Mouse (Mus musculus): Measurements from ENCODE around the gene Olfr772. TPM values are rescaled to one million over a fixed set of nuclear protein-coding genes. Genes with fewer than 3 reads are reported as not detected.

Gene Olfr772
- not detected for polyA plus RNA-seq (2015; fragmentation: Illumina TruSeq; extraction: RNeasy Lipid Tissue Mini Kit (QIAGEN cat#74804); ENCODE audit: insufficient read depth, low replicate concordance)

DNA sequence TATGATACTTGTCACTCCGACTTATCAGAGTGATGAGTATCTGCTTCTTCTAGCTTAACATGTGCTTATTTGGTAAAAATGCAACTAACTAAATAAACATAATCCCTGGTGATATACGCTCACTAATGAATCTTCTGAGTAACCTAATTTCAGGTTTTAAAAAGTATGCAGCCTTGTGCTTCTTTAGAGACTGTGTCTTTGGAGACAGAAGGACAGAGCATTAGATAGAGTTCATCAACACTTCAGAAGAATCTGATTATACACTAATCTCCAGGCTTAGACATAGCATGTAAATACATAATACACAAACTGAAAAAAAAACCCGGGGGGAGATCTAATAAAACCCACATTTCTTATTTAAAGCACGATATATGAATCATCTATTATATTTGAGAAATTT, at the start of gene Olfr772:
Gene Olfr772, minus strand, starts transcription at position 101 of the 400 bp plus-strand sequence.

DNA sequence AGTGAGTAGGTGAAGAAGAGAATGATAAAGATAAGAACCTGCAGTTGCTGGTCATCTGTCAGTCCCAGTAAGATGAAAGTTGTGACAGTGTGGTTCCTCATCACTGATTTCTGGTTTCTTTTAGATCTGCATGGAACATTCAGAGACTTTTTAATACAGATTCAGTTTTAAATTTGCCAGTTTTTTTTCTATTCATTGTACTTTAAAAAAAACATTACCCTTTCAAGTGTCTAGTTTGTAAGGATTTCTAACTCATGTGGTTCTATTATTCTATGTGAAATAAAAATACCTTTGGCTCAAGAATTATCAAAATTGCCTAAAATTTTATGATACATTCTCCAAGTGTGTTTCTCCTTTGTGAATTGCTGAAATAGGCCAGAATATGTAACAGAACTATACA, 9.6 kb upstream of the Olfr772 start, which contains the start of gene Olfr773:
Gene Olfr773, minus strand, starts transcription at position 101 of the 400 bp plus-strand sequence.

GRCm38 (mm10) chr10:129164651-129165050, 13.1 kb downstream of the Olfr772 start, which contains the start of gene Olfr771:
Gene Olfr771 (minus strand): TSS chr10:129164751.

DNA sequence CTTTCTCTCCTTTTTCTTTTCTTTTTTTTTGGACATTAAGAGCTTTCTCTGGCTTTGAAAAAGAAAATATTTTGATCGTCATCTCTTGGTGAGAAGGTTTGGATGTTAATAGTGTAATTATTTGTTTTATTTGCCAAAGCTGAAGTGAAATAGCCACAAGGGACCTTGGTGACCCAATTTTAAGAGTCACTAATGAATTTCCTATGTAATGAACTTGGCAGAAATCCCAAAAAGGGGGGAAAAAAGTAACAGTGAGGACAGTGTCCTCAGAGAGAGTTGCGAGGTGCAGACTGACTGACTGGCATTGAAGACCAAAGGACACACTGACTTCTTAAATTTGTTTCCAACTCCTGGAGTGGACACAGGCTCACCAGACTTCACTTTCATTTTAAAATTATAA, 38.8 kb downstream of the Olfr772 start, which contains the start of gene Olfr770:
Gene Olfr770, minus strand, starts transcription at position 101 of the 400 bp plus-strand sequence.

Other genes with a start within 250 kb of the Olfr772 start
- gene Itga7, start 244.1 kb downstream of the Olfr772 start, polyA plus RNA-seq (2015; fragmentation: Illumina TruSeq; extraction: RNeasy Lipid Tissue Mini Kit (QIAGEN cat#74804); ENCODE audit: insufficient read depth, low replicate concordance): 1.9 TPM
- gene Mettl7b, start 216.9 kb downstream of the Olfr772 start, polyA plus RNA-seq (2015; fragmentation: Illumina TruSeq; extraction: RNeasy Lipid Tissue Mini Kit (QIAGEN cat#74804); ENCODE audit: insufficient read depth, low replicate concordance): not detected
- gene Olfr9, start 188.5 kb downstream of the Olfr772 start, polyA plus RNA-seq (2015; fragmentation: Illumina TruSeq; extraction: RNeasy Lipid Tissue Mini Kit (QIAGEN cat#74804); ENCODE audit: insufficient read depth, low replicate concordance): not detected
- not detected for gene Olfr763, start 167.1 kb downstream of the Olfr772 start, polyA plus RNA-seq (2015; fragmentation: Illumina TruSeq; extraction: RNeasy Lipid Tissue Mini Kit (QIAGEN cat#74804); ENCODE audit: insufficient read depth, low replicate concordance)
- gene Olfr764-ps1, start 138.0 kb downstream of the Olfr772 start, polyA plus RNA-seq (2015; fragmentation: Illumina TruSeq; extraction: RNeasy Lipid Tissue Mini Kit (QIAGEN cat#74804); ENCODE audit: insufficient read depth, low replicate concordance): not detected
- not detected for gene Olfr765, start 127.9 kb downstream of the Olfr772 start, polyA plus RNA-seq (2015; fragmentation: Illumina TruSeq; extraction: RNeasy Lipid Tissue Mini Kit (QIAGEN cat#74804); ENCODE audit: insufficient read depth, low replicate concordance)
- gene Olfr766-ps1, start 108.9 kb downstream of the Olfr772 start, polyA plus RNA-seq (2015; fragmentation: Illumina TruSeq; extraction: RNeasy Lipid Tissue Mini Kit (QIAGEN cat#74804); ENCODE audit: insufficient read depth, low replicate concordance): not detected
- not detected for gene Olfr767, start 95.0 kb downstream of the Olfr772 start, polyA plus RNA-seq (2015; fragmentation: Illumina TruSeq; extraction: RNeasy Lipid Tissue Mini Kit (QIAGEN cat#74804); ENCODE audit: insufficient read depth, low replicate concordance)
- gene Olfr768, start 78.5 kb downstream of the Olfr772 start, polyA plus RNA-seq (2015; fragmentation: Illumina TruSeq; extraction: RNeasy Lipid Tissue Mini Kit (QIAGEN cat#74804); ENCODE audit: insufficient read depth, low replicate concordance): not detected
- gene Olfr769, start 60.1 kb downstream of the Olfr772 start, polyA plus RNA-seq (2015; fragmentation: Illumina TruSeq; extraction: RNeasy Lipid Tissue Mini Kit (QIAGEN cat#74804); ENCODE audit: insufficient read depth, low replicate concordance): not detected
- not detected for gene Olfr770, start 38.9 kb downstream of the Olfr772 start, polyA plus RNA-seq (2015; fragmentation: Illumina TruSeq; extraction: RNeasy Lipid Tissue Mini Kit (QIAGEN cat#74804); ENCODE audit: insufficient read depth, low replicate concordance)
- not detected for gene Olfr771, start 13.2 kb downstream of the Olfr772 start, polyA plus RNA-seq (2015; fragmentation: Illumina TruSeq; extraction: RNeasy Lipid Tissue Mini Kit (QIAGEN cat#74804); ENCODE audit: insufficient read depth, low replicate concordance)
- gene Olfr773, start 9.5 kb upstream of the Olfr772 start, polyA plus RNA-seq (2015; fragmentation: Illumina TruSeq; extraction: RNeasy Lipid Tissue Mini Kit (QIAGEN cat#74804); ENCODE audit: insufficient read depth, low replicate concordance): not detected
- not detected for gene Olfr774, start 58.3 kb upstream of the Olfr772 start, polyA plus RNA-seq (2015; fragmentation: Illumina TruSeq; extraction: RNeasy Lipid Tissue Mini Kit (QIAGEN cat#74804); ENCODE audit: insufficient read depth, low replicate concordance)
- not detected for gene Olfr775, start 70.5 kb upstream of the Olfr772 start, polyA plus RNA-seq (2015; fragmentation: Illumina TruSeq; extraction: RNeasy Lipid Tissue Mini Kit (QIAGEN cat#74804); ENCODE audit: insufficient read depth, low replicate concordance)
- not detected for gene Olfr776, start 81.2 kb upstream of the Olfr772 start, polyA plus RNA-seq (2015; fragmentation: Illumina TruSeq; extraction: RNeasy Lipid Tissue Mini Kit (QIAGEN cat#74804); ENCODE audit: insufficient read depth, low replicate concordance)
- not detected for gene Olfr777, start 93.6 kb upstream of the Olfr772 start, polyA plus RNA-seq (2015; fragmentation: Illumina TruSeq; extraction: RNeasy Lipid Tissue Mini Kit (QIAGEN cat#74804); ENCODE audit: insufficient read depth, low replicate concordance)
- gene Olfr780, start 140.2 kb upstream of the Olfr772 start, polyA plus RNA-seq (2015; fragmentation: Illumina TruSeq; extraction: RNeasy Lipid Tissue Mini Kit (QIAGEN cat#74804); ENCODE audit: insufficient read depth, low replicate concordance): not detected
- gene Olfr781, start 150.9 kb upstream of the Olfr772 start, polyA plus RNA-seq (2015; fragmentation: Illumina TruSeq; extraction: RNeasy Lipid Tissue Mini Kit (QIAGEN cat#74804); ENCODE audit: insufficient read depth, low replicate concordance): not detected
- gene Olfr782, start 170.9 kb upstream of the Olfr772 start, polyA plus RNA-seq (2015; fragmentation: Illumina TruSeq; extraction: RNeasy Lipid Tissue Mini Kit (QIAGEN cat#74804); ENCODE audit: insufficient read depth, low replicate concordance): not detected
- not detected for gene Olfr784, start 206.2 kb upstream of the Olfr772 start, polyA plus RNA-seq (2015; fragmentation: Illumina TruSeq; extraction: RNeasy Lipid Tissue Mini Kit (QIAGEN cat#74804); ENCODE audit: insufficient read depth, low replicate concordance)
- gene Olfr785, start 227.5 kb upstream of the Olfr772 start, polyA plus RNA-seq (2015; fragmentation: Illumina TruSeq; extraction: RNeasy Lipid Tissue Mini Kit (QIAGEN cat#74804); ENCODE audit: insufficient read depth, low replicate concordance): not detected
- not detected for gene Olfr786, start 249.4 kb upstream of the Olfr772 start, polyA plus RNA-seq (2015; fragmentation: Illumina TruSeq; extraction: RNeasy Lipid Tissue Mini Kit (QIAGEN cat#74804); ENCODE audit: insufficient read depth, low replicate concordance)